Comparison of ENCODE assay signal across 15 mouse cellular contexts in genomic region chr2:69990647-69991046, GRCm38 (mm10). TPM values are rescaled to one million over a fixed set of nuclear protein-coding genes. Genes with fewer than 3 reads are reported as not detected.
DNase-seq lines count a peak whose midpoint lies in the region; ATAC-seq and TF ChIP-seq lines count a peak whose summit lies in the region.
"Had no signal": no experiment of that assay in that cellular context is flagged by ENCODE, and none has a peak within 500 bp of the region (broad histone marks: within the 10 kb centered on the region; RNA-seq: fewer than 3 reads in every experiment).

No protein-coding gene starts in this region.

- no peak for ATAC-seq in CD4-positive, CD25-positive, alpha-beta regulatory T cell, adult 4 months
- no peak for ATAC-seq in liver, postnatal 0 days
- ATAC-seq: midbrain, embryonic 15.5 days had no signal

- H3K27me3 ChIP-seq in liver, postnatal 0 days (ENCODE audit: insufficient read depth, low read length), result no peaks in the 10 kb centered on the region
- H3K27me3 ChIP-seq: liver, embryonic 15.5 days; midbrain, embryonic 15.5 days had no signal

- TF ChIP-seq CTCF in lung, adult 2 months (IDR thresholded peaks at IDR 0.05; ENCODE audit: insufficient read depth, low read length), result peak; percentile 35; the same call in 1 of the 2 replicates
- peak; percentile 53 for TF ChIP-seq CTCF in liver, postnatal 0 days (IDR thresholded peaks at IDR 0.05; ENCODE audit: low read depth)

- H3K4me3 ChIP-seq in lung, adult 2 months (replicated peaks; ENCODE audit: extremely low read depth, low read depth, low read length), result no peak overlapping the region
- H3K4me3 ChIP-seq in liver, postnatal 0 days (ENCODE audit: low read depth, low read length), result no peak overlapping the region
- H3K4me3 ChIP-seq: liver, embryonic 15.5 days; midbrain, embryonic 15.5 days had no signal

- H3K27ac ChIP-seq in liver, postnatal 0 days (ENCODE audit: low read depth), result no peak overlapping the region
- H3K27ac ChIP-seq: liver, embryonic 15.5 days; midbrain, embryonic 15.5 days had no signal

- TF ChIP-seq POLR2A in lung, adult 2 months (IDR thresholded peaks at IDR 0.05; ENCODE audit: borderline replicate concordance, extremely low read depth, low read depth, low read length), result no peak

- H3K4me2 ChIP-seq in liver, postnatal 0 days (ENCODE audit: low read depth, low read length), result no peak overlapping the region
- H3K4me2 ChIP-seq: liver, embryonic 15.5 days; midbrain, embryonic 15.5 days had no signal

- H3K36me3 ChIP-seq in liver, postnatal 0 days (replicated peaks; ENCODE audit: insufficient read depth, low read length), result peaks cover 34% of the 10 kb centered on the region

- H3K4me1 ChIP-seq in lung, adult 2 months (ENCODE audit: control insufficient read depth, insufficient read depth, low read length), result peaks cover 2% of the 10 kb centered on the region
- no peaks in the 10 kb centered on the region for H3K4me1 ChIP-seq in liver, postnatal 0 days (ENCODE audit: insufficient read depth)
- H3K4me1 ChIP-seq: liver, embryonic 15.5 days; midbrain, embryonic 15.5 days had no signal

- TF ChIP-seq EP300 in liver, postnatal 0 days (IDR thresholded peaks at IDR 0.05; ENCODE audit: low read depth), result no peak

- no peak overlapping the region for H3K9ac ChIP-seq in liver, postnatal 0 days (replicated peaks)
- H3K9ac ChIP-seq: liver, embryonic 15.5 days; midbrain, embryonic 15.5 days had no signal

- peak; percentile 38 for DNase-seq in CD4-positive, CD25-positive, alpha-beta regulatory T cell, adult 2 months (ENCODE audit: low read depth, low spot score)
- DNase-seq in lung, adult 2 months, result no peak
- no peak for DNase-seq in lung, postnatal 4 days
- peak; percentile 16 for DNase-seq in WW6 (ENCODE audit: low read depth, low spot score)
- no peak for DNase-seq in liver, postnatal 0 days
- DNase-seq in thymus, postnatal 10 days (ENCODE audit: low spot score in 2 of 2), result no peak
- no peak for DNase-seq in T-cell, adult 2 months (ENCODE audit: low spot score)
- DNase-seq: adrenal gland, adult 8-10 months; cerebellum, adult 8-10 months; gastrocnemius, postnatal 14 days; kidney, adult 9 months; layer of hippocampus, postnatal 36 days had no signal

- 63% methylated on average over 2 of the region's 2 CpGs for WGBS in lung, adult 2 months
- 52% methylated on average over 2 of the region's 2 CpGs for WGBS in liver, postnatal 0 days (ENCODE audit: insufficient replicate concordance)

- no peaks in the 10 kb centered on the region for H3K9me3 ChIP-seq in liver, postnatal 0 days (ENCODE audit: low read length)
- H3K9me3 ChIP-seq: liver, embryonic 15.5 days; midbrain, embryonic 15.5 days had no signal

RNA-seq across cellular contexts. Expression of gene Myo3b, which starts 48.3 kb away (rescaled TPM):
- polyA plus RNA-seq in CD4-positive, CD25-positive, alpha-beta regulatory T cell, adult 4 months (2017; shearing (Covaris generic)), result 10 to 100 TPM; 13.7 to 14.7 TPM
- polyA plus RNA-seq in lung, adult 2 months (2012; rRNA removed), result 0.19 and 0.23 TPM in 2 replicates
- not detected in 2 replicates for polyA plus RNA-seq in liver, postnatal 0 days (2015; fragmentation: Nextera tagmentation; extraction: Ambion mirVana)
- polyA plus RNA-seq: liver, embryonic 15.5 days had no signal

Comparison
In these comparisons a context has a peak if more than half of its experiments do, and no peak if none do; other contexts are left out.
1. DNase-seq: peak in CD4-positive, CD25-positive, alpha-beta regulatory T cell, adult 2 months (single experiment) and WW6 (single experiment); none in lung, adult 2 months (single experiment), lung, postnatal 4 days (0 of 2), liver, postnatal 0 days (single experiment), thymus, postnatal 10 days (0 of 2) and T-cell, adult 2 months (single experiment).
2. RNA of gene Myo3b, which starts 48.3 kb away (polyA plus RNA-seq): 13.7 to 14.7 TPM in CD4-positive, CD25-positive, alpha-beta regulatory T cell, adult 4 months; 0.19 to 0.23 TPM in lung, adult 2 months and not detected in liver, postnatal 0 days; every median in the first group is over 10 times any median in the second.